Mouse (Mus musculus): Measurements from ENCODE around the gene Asb5.

Gene Asb5

GRCm38 (mm10) chr8:54520516-54520915 is 8.9 kb upstream of the Asb5 start:
- in situ Hi-C loops (cut with MboI; ENCODE audit: low pct_unique_long_range_greater_than_20kb in 1 of 2, low sequenced_read_pairs in 2 of 2, unreplicated experiment in 1 of 2): loop anchor here (10.0 to 25.0 kb wide), 2 partner anchors 142 to 144 kb away; no protein-coding TSS in a partner anchor

- in situ Hi-C loops (cut with MboI; ENCODE audit: low pct_unique_long_range_greater_than_20kb in 1 of 2, low sequenced_read_pairs in 2 of 2, unreplicated experiment in 1 of 2): loop anchor here in 1 of 2 experiments (10.0 kb wide), 1 partner anchor 139 kb away; no protein-coding TSS in a partner anchor
Observed at GRCm38 (mm10) chr8:54525606-54526005, 3.8 kb upstream of the Asb5 start.

- in situ Hi-C loops (cut with MboI; ENCODE audit: low pct_unique_long_range_greater_than_20kb in 1 of 2, low sequenced_read_pairs in 2 of 2, unreplicated experiment in 1 of 2): loop anchor here in 1 of 2 experiments (10.0 kb wide), 1 partner anchor 138 kb away; no protein-coding TSS in a partner anchor
Observed at GRCm38 (mm10) chr8:54526700-54527099, 2.7 kb upstream of the Asb5 start.

- in situ Hi-C loops (cut with MboI; ENCODE audit: low pct_unique_long_range_greater_than_20kb in 1 of 2, low sequenced_read_pairs in 2 of 2, unreplicated experiment in 1 of 2): loop anchor here in 1 of 2 experiments (10.0 kb wide), 1 partner anchor 136 kb away; no protein-coding TSS in a partner anchor
Observed at GRCm38 (mm10) chr8:54528571-54528970, 809 bp upstream of the Asb5 start.

GRCm38 (mm10) chr8:54535172-54535571 is 5.8 kb downstream of the Asb5 start:
- in situ Hi-C loops (cut with MboI; ENCODE audit: low pct_unique_long_range_greater_than_20kb in 1 of 2, low sequenced_read_pairs in 2 of 2, unreplicated experiment in 1 of 2): no loop called here

GRCm38 (mm10) chr8:54537285-54537684 is 7.9 kb downstream of the Asb5 start:
- in situ Hi-C loops (cut with MboI; ENCODE audit: low pct_unique_long_range_greater_than_20kb in 1 of 2, low sequenced_read_pairs in 2 of 2, unreplicated experiment in 1 of 2): no loop called here

DNA sequence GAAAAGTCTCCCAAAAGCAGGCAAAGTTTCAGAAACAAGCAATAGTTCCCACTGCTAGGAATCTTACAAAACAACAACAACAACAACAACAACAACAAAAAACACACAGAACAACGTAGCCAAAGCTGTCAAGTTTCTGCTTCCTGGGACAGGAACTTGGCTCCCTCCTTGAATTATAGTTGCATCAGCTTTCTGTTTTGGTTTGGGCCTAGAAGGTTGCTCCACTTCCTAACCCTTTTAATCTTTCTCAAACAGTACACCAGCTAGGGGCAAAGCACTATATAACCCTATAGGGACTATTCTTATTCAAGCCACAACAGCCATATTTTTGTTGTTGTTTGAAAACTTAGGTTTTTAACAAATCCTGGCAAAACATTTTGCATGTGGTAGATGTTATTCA is 12.0 kb downstream of the Asb5 start:
- in situ Hi-C loops (cut with MboI; ENCODE audit: low pct_unique_long_range_greater_than_20kb in 1 of 2, low sequenced_read_pairs in 2 of 2, unreplicated experiment in 1 of 2): no loop called here

GRCm38 (mm10) chr8:54548383-54548782 is 19.0 kb downstream of the Asb5 start:
- in situ Hi-C loops (cut with MboI; ENCODE audit: low pct_unique_long_range_greater_than_20kb in 1 of 2, low sequenced_read_pairs in 2 of 2, unreplicated experiment in 1 of 2): no loop called here

DNA sequence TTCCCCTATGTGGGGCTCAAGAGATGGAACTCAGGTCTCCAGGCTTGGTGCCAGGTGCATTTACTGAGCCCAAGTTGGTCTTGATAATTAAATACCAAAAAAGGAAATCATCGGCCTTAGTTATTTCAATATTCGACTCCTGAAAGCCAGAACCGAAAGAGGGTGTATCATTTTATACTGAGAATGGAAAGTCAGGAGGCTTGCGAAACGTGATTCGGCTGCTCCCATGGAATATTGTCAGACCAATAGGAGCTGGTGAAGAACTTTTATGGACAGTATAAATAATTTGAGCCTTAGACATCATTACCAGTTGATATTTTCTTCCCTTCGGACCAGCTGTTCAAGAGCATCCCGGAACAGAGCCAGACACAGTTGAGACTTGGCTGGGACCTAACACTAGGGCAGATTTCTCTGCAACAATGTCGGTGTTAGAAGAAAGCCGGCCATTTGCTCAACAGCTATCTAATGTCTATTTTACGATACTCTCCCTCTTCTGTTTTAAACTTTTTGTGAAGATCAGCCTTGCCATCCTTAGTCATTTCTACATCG is 20.7 kb downstream of the Asb5 start:
- in situ Hi-C loops (cut with MboI; ENCODE audit: low pct_unique_long_range_greater_than_20kb in 1 of 2, low sequenced_read_pairs in 2 of 2, unreplicated experiment in 1 of 2): no loop called here

DNA sequence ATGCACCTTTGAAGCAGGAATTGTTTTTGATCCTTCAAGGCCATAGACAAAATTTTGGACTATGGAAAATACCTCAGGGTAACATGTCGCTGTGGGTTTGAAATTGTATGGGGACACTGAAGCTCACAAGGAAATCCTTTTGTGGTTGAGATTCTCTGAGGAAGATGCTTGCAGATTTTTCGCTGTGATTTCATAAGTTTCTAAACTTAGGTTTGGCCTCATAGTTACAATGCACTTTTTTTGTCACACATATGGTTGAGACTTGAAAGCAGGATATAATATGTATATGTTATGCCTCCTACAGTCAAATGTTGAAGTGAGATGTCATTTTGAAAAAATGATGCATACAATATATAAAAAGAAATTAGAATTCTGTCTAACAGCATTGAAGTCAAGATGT is 25.5 kb downstream of the Asb5 start:
- in situ Hi-C loops (cut with MboI; ENCODE audit: low pct_unique_long_range_greater_than_20kb in 1 of 2, low sequenced_read_pairs in 2 of 2, unreplicated experiment in 1 of 2): no loop called here

GRCm38 (mm10) chr8:54562137-54562536 is 32.8 kb downstream of the Asb5 start:
- in situ Hi-C loops (cut with MboI; ENCODE audit: low pct_unique_long_range_greater_than_20kb in 1 of 2, low sequenced_read_pairs in 2 of 2, unreplicated experiment in 1 of 2): no loop called here

DNA sequence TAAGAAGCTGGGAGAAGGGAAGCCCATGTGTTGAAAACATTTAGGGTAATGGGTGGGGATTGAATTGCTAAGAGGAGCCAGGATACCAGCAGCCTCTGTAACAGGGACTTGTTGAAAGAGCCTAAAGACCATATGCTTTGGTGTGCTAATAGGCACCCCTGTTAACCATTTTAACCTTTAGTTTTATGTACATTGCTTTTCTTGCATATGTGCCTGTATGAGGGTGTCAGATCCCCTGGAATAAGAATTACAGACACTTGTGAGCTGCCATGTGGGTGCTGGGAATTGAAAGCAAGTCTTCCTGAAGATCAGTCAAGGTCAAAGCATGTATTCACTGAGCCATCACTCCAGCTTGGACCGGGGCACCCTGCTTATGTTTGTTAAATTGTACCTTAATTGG is 35.8 kb downstream of the Asb5 start:
- in situ Hi-C loops (cut with MboI; ENCODE audit: low pct_unique_long_range_greater_than_20kb in 1 of 2, low sequenced_read_pairs in 2 of 2, unreplicated experiment in 1 of 2): no loop called here

DNA sequence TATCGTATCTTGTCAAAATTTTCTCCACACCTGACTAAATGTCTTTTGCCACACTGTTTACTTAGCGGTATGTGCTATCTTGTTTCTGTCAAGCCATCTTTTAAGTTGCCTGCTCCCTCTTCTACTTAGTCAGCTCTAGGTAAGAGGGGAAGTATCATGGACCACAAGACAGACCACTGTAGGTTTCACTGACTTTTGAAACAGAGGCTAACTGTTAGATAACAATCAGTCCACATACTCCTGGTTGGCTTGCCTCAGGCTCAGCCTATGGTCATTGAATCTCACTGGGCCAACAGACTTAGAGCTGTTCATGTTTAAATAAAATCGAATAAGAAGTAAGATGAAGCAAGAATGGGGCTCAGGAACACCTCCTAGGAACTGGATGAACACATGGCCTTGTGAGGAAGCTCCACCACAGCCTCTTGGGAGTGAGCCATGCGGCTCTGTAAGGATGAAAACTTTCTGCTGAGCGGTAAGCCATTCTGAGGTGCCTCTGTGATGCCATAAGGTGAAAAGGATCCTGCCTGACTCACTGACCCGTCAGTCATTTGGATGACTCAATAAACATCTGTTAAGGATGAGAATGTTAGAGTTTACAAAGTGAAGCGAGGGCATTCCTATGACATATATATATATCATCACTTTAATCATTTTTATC is 36.4 kb downstream of the Asb5 start:
- in situ Hi-C loops (cut with MboI; ENCODE audit: low pct_unique_long_range_greater_than_20kb in 1 of 2, low sequenced_read_pairs in 2 of 2, unreplicated experiment in 1 of 2): no loop called here

GRCm38 (mm10) chr8:54567168-54567567 is 37.8 kb downstream of the Asb5 start:
- in situ Hi-C loops (cut with MboI; ENCODE audit: low pct_unique_long_range_greater_than_20kb in 1 of 2, low sequenced_read_pairs in 2 of 2, unreplicated experiment in 1 of 2): no loop called here

GRCm38 (mm10) chr8:54570618-54571609 is 41.5 kb downstream of the Asb5 start:
- in situ Hi-C loops (cut with MboI; ENCODE audit: low pct_unique_long_range_greater_than_20kb in 1 of 2, low sequenced_read_pairs in 2 of 2, unreplicated experiment in 1 of 2): no loop called here

DNA sequence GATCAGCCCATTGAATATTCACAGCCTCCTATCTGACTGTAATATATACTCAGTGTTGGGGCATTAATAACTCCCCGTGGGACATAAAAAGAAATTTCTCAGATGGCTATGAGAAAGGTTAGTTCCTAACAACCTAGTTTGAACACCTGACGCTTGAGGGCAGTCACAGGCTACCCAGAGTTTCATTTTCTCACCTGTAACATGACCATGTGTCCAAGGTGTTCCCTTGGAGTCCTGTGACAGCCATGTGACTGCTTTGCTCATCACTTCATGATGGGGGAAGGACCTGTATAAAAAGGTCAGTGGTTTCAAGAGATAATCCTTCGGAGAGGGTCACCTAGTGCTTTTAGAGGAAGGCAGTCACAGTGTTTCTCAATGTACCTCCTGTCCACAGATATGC is 52.1 kb downstream of the Asb5 start:
- in situ Hi-C loops (cut with MboI; ENCODE audit: low pct_unique_long_range_greater_than_20kb in 1 of 2, low sequenced_read_pairs in 2 of 2, unreplicated experiment in 1 of 2): no loop called here

GRCm38 (mm10) chr8:54582886-54583285 is 53.5 kb downstream of the Asb5 start:
- in situ Hi-C loops (cut with MboI; ENCODE audit: low pct_unique_long_range_greater_than_20kb in 1 of 2, low sequenced_read_pairs in 2 of 2, unreplicated experiment in 1 of 2): no loop called here

DNA sequence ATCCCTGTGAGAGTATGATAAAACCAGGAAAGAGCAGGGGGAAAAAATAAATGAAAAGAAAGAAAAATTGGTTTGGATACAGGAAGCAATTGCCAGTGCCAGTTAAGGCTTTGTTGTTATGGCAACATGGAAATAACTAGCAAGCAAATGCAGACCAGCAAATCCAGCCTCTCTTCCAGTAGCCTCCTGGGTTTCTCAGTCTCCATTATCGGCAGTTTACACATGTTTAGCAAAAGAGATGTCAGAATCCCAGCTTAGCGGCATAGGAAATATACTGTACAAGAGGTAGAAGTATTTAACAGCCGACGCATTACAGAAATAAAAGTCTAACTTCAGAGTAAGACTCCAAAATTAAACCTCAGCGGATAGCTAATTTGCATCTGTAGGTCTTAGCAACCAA is 65.3 kb downstream of the Asb5 start:
- in situ Hi-C loops (cut with MboI; ENCODE audit: low pct_unique_long_range_greater_than_20kb in 1 of 2, low sequenced_read_pairs in 2 of 2, unreplicated experiment in 1 of 2): no loop called here

GRCm38 (mm10) chr8:54596051-54596450 is 66.7 kb downstream of the Asb5 start:
- in situ Hi-C loops (cut with MboI; ENCODE audit: low pct_unique_long_range_greater_than_20kb in 1 of 2, low sequenced_read_pairs in 2 of 2, unreplicated experiment in 1 of 2): no loop called here
